Mouse (Mus musculus) midbrain, embryonic 11.5 days (tissue): Measurements from ENCODE around the gene Atp13a3. TPM values are rescaled to one million over a fixed set of nuclear protein-coding genes. Genes with fewer than 3 reads are reported as not detected.

ENCODE experiments used
- ATAC-seq: fragments of 200-750 bp; cut with Nextera tagmentation; 2 replicates; pipeline ENCODE4 v1.8.0; 2017; ENCODE audit warnings: moderate TSS enrichment, moderate library complexity; ENCODE audit not compliant: low FRiP score
- DNase-seq: peaks from one replicate; pipeline ENCODE4 v3.0.0; 2015; ENCODE audit warnings: low spot score; ENCODE audit errors: missing footprints
- H3K27ac ChIP-seq: fragments of 300-500 bp; sonication (generic); 2 replicates; pipeline ENCODE4 v1.5.1; 2014; ENCODE audit warnings: low read depth, low read length
- H3K27me3 ChIP-seq: fragments of 300-500 bp; sonication (generic); 2 replicates; pipeline ENCODE4 v1.6.1; 2014; ENCODE audit warnings: mild to moderate bottlenecking, low read length, moderate library complexity, mixed read lengths; ENCODE audit not compliant: control insufficient read depth, insufficient read depth
- H3K36me3 ChIP-seq: fragments of 300-500 bp; sonication (generic); 2 replicates; pipeline ENCODE4 v1.6.1; 2014; ENCODE audit warnings: mild to moderate bottlenecking, low read length, moderate library complexity, mixed read lengths; ENCODE audit not compliant: control insufficient read depth, insufficient read depth
- H3K4me1 ChIP-seq: fragments of 300-500 bp; sonication (generic); 2 replicates; pipeline ENCODE4 v1.6.1; 2014; ENCODE audit warnings: low read length; ENCODE audit not compliant: control insufficient read depth, insufficient read depth
- H3K4me2 ChIP-seq: fragments of 300-500 bp; sonication (generic); 2 replicates; pipeline ENCODE4 v1.6.1; 2014; ENCODE audit warnings: mild to moderate bottlenecking, moderate library complexity
- H3K4me3 ChIP-seq: fragments of 300-500 bp; sonication (generic); 2 replicates; pipeline ENCODE4 v1.5.1; 2014; ENCODE audit warnings: low read depth, low read length
- H3K9ac ChIP-seq: fragments of 300-500 bp; sonication (generic); 2 replicates; pipeline ENCODE4 v1.6.1; 2014; ENCODE audit warnings: low read length
- H3K9me3 ChIP-seq: fragments of 300-500 bp; sonication (generic); 2 replicates; pipeline ENCODE4 v1.6.1; 2016; ENCODE audit warnings: low read length; ENCODE audit not compliant: control insufficient read depth
- WGBS: fragments of 180-500 bp; shearing (Covaris S2); extraction: QIAGEN DNeasy Blood & Tissue Kit; methylation state at CpG from one replicate; pipeline ENCODE4 v1.1.7; 2014; 5-methylcytosine and 5-hydroxymethylcytosine counted together
- polyA plus RNA-seq: library from polyadenylated mRNA; unstranded; fragments of >200 nt; fragmentation: Nextera tagmentation; extraction: Ambion mirVana; gene quantifications from 2 replicates; pipeline ENCODE4 v1.2.1, GENCODE M21; 2014

Gene Atp13a3
- polyA plus RNA-seq, 1 experiment from 2014 or later, result 11.0 TPM

DNA sequence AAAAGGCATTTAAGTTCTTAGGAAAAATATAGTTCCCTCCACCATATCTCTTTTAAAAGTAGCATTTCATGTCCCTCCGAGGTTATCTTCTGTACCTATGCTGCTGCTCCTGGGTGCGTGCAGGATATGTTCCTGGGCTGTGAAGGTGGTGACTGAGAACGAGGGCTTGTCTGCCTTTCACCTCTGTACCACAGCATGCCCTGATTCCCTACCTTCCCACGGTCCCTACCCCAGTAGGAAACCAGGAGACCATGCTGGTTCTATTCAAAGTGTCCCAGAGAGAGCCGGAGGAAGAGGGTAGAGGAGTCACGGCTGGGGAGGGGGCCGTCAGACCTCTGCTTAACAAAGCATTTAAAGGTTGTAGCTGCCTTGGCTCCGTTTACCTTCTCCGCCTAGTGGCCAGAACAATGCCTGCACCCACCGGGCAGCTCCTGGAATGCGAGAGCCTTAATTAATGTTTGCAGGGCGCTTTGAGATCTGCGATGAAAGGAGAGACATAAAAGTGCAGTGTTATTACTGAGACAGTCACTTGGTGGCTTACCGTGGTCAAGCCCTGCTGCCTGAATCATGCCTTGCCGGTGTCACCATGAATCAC, 121.9 kb downstream of the Atp13a3 start:
- Histone ChIP-seq H3K27me3 (peaks cover 27% of the 10 kb centered on the region), H3K36me3 (no peaks in the 10 kb centered on the region), H3K9ac (peak overlapping the region; percentile 22; the same call in 1 of the 2 replicates), H3K27ac (no peak overlapping the region), H3K4me3 (no peak overlapping the region), H3K4me1 (peaks cover 8% of the 10 kb centered on the region), H3K4me2 (peak overlapping the region; percentile 36), H3K9me3 (no peaks in the 10 kb centered on the region)
- 2% methylated on average over 15 of the region's 15 CpGs for WGBS
- peak; percentile 72 for ATAC-seq
- DNase-seq, result peak; percentile 95

DNA sequence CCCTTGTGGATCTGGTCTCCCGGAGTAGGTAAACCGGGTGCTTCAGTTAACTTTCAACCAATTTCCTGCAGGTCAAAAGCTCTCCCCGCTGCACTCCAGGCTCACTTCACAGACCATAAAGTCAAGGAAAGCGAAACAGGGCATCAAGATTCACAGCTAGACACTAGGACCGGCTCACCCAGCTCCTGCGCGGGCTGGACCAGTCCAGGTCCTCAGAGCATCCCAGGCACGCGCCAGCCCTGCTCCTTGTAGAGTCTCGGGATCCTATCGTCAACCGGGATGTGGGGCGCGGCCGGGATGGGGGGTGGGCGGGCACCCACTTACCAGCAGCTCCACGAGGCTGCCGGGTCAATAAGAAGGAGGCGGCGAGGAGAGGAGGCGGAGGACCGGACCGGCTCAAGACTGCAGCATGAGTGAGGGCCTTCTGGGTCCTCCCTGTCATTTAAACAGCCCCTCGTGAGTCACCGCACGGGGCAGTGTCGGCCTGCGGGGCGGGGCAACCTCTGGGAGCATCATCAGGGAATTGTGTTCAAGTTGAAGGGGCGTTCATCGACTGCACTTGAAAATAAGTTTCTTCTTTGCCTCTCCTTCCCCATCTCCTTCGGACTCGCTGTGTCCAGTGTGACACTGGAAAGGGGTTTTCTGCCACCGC, 122.8 kb downstream of the Atp13a3 start, which contains the start of gene Lrrc15:
Gene Lrrc15 (minus strand): TSS at position 413 of the 652 bp plus-strand sequence.
- Histone ChIP-seq H3K9me3 (no peaks in the 10 kb centered on the region), H3K4me2 (peak within 1 kb of the TSS; percentile 43), H3K4me1 (peaks cover 8% of the 10 kb centered on the region), H3K4me3 (peak within 1 kb of the TSS; percentile 9; the same call in 1 of the 2 replicates), H3K36me3 (no peaks in the 10 kb centered on the region), H3K27me3 (peaks cover 27% of the 10 kb centered on the region), H3K9ac (peak within 1 kb of the TSS; percentile 41; the same call in 1 of the 2 replicates), H3K27ac (no peak within 1 kb of the TSS)
- peak; percentile 60 for ATAC-seq
- peak; percentile 93 for DNase-seq
- 7% methylated on average over 34 of the region's 34 CpGs for WGBS

GRCm38 (mm10) chr16:30280676-30281297, 125.0 kb downstream of the Atp13a3 start:
- peaks cover 27% of the 10 kb centered on the region for H3K27me3 ChIP-seq
- no peak for DNase-seq

DNA sequence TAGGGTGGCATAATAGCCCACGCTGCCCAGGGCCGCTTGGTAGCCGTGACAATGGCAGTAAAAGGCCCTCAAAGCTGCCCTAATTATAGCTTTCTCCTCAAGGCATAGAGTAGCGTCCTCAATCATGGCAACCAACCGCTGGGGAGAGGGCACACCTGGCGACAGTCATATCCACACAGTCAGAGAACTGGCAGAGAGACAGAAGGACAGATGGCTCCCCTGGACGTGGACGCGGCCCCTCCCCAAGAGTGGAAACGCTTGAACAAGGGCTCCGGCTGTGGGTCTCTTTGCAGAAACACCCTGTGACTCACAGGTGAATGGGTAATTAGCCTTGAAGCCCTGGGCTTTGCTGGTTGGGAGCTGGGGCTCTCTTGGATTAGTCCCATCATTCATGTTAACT, 127.4 kb downstream of the Atp13a3 start:
- Histone ChIP-seq H3K4me1 (peaks cover 6% of the 10 kb centered on the region; the same call in 1 of the 2 replicates), H3K36me3 (no peaks in the 10 kb centered on the region), H3K9ac (no peak overlapping the region), H3K9me3 (no peaks in the 10 kb centered on the region), H3K4me2 (no peak overlapping the region), H3K27ac (no peak overlapping the region), H3K4me3 (no peak overlapping the region), H3K27me3 (peaks cover 19% of the 10 kb centered on the region)
- no peak for DNase-seq
- 85% methylated on average over 11 of the region's 11 CpGs for WGBS
- ATAC-seq, result no peak

More at GRCm38 (mm10) chr16:30280676-30281297, 125.0 kb downstream of the Atp13a3 start:
- Histone ChIP-seq H3K9me3 (no peaks in the 10 kb centered on the region), H3K27ac (no peak overlapping the region), H3K4me2 (no peak overlapping the region), H3K4me3 (no peak overlapping the region), H3K4me1 (peaks cover 8% of the 10 kb centered on the region), H3K9ac (no peak overlapping the region), H3K36me3 (no peaks in the 10 kb centered on the region)
- 5% methylated on average over 4 of the region's 4 CpGs for WGBS
- ATAC-seq, result no peak

GRCm38 (mm10) chr16:30275558-30276340, 130.0 kb downstream of the Atp13a3 start:
- DNase-seq (no peak), ATAC-seq (no peak)
- H3K4me3 ChIP-seq, result no peak overlapping the region
- no peak overlapping the region for H3K27ac ChIP-seq
- no peaks in the 10 kb centered on the region for H3K9me3 ChIP-seq
- WGBS, result 84% methylated on average over 15 of the region's 15 CpGs
- no peak overlapping the region for H3K4me2 ChIP-seq
- H3K9ac ChIP-seq, result no peak overlapping the region
- no peaks in the 10 kb centered on the region for H3K27me3 ChIP-seq
- no peaks in the 10 kb centered on the region for H3K36me3 ChIP-seq
- H3K4me1 ChIP-seq, result no peaks in the 10 kb centered on the region

DNA sequence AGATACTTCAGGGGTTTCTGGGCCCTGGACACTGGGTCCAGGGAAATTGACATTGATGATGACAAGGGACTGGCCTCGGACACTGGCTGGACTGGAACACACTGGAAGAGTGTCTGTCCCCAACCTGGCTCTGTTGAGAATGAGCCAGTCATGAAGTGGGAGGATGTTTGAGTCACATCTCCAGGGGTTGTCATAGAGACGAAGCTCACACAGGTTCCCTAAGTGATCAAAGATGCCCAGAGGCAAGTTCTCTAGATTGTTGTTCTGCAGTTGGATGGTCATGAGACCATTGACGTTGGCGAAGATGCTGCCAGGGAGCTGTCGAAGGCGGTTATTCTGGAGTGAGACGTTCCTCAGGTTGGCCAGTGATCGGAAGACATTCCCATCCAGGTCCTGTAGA, 132.7 kb downstream of the Atp13a3 start:
- Histone ChIP-seq H3K9me3 (no peaks in the 10 kb centered on the region), H3K4me3 (no peak overlapping the region), H3K27ac (no peak overlapping the region), H3K36me3 (no peaks in the 10 kb centered on the region), H3K4me2 (no peak overlapping the region), H3K4me1 (no peaks in the 10 kb centered on the region), H3K9ac (no peak overlapping the region), H3K27me3 (no peaks in the 10 kb centered on the region)
- WGBS, result 93% methylated on average over 8 of the region's 8 CpGs
- no peak for DNase-seq
- ATAC-seq, result no peak

DNA sequence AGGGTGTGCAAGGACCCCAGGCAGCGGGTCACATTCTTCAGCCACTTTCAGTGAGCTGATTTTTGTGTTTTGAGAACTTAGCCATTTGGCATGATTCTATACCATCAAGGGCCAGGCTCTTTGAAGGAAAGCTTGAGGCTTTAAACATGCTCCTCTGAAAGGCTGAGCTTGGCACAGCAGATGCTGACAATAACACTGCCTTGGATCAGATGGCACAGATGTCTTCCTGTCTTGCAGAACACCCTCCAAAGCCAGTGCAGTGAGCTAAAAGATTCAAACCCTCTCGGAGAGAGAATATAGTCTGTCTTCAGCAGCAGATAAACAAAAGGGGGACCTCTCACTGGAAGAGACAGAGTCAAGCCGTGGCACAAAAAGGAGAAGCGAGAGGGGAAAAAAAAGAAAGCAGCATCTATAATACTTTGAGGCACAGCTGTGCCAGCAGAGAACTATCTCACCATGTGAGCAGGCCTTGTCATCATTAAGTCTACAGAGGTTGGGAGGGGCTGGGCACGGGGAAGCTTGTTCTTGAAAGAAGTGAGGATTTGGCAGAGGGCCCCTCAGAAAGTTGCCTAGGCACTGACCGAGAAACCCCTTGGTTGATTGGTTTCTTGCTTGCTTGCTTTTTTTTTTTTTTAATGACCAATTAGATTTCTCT, 133.7 kb downstream of the Atp13a3 start:
- no peaks in the 10 kb centered on the region for H3K36me3 ChIP-seq
- H3K27me3 ChIP-seq, result no peaks in the 10 kb centered on the region
- no peak overlapping the region for H3K9ac ChIP-seq
- no peak overlapping the region for H3K4me2 ChIP-seq
- WGBS, result 77% methylated on average over 6 of the region's 6 CpGs
- no peak for ATAC-seq
- no peaks in the 10 kb centered on the region for H3K4me1 ChIP-seq
- no peak overlapping the region for H3K4me3 ChIP-seq
- H3K27ac ChIP-seq, result no peak overlapping the region
- no peak for DNase-seq
- no peaks in the 10 kb centered on the region for H3K9me3 ChIP-seq

- DNase-seq, result no peak
- Histone ChIP-seq H3K4me3 (no peak overlapping the region), H3K9ac (no peak overlapping the region), H3K36me3 (no peaks in the 10 kb centered on the region), H3K27ac (no peak overlapping the region), H3K9me3 (no peaks in the 10 kb centered on the region), H3K27me3 (no peaks in the 10 kb centered on the region), H3K4me1 (no peaks in the 10 kb centered on the region), H3K4me2 (no peak overlapping the region)
- no peak for ATAC-seq
- WGBS, result 73% methylated on average over 8 of the region's 8 CpGs
Observed at GRCm38 (mm10) chr16:30271223-30271761, 134.5 kb downstream of the Atp13a3 start.
